Mouse (Mus musculus): ENCODE measurements around the gene Zc3h12a.

Gene Zc3h12a

DNA sequence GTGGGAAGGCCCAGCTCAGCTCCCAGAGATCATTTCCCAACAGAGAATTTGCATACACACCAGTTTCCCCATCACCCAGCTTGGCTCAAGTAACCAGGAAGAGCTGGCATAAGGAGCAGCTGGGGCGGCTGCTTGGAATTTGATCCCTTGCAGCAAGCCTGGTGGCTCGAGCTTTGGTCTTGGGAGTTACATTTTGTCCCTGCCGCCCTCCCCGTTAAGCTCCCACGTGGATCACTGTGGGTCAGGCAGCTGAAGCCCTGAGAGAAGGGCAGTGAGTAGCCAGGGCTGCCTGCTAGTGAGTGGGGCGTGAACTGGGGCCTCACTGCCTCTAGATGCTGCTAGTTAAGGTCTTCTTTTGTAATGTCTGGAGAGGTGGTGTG, 11.9 kb downstream of the Zc3h12a start:
- CTCF ChIA-PET, result interaction anchor here (0.5 to 1.6 kb wide), 3 partner anchors 16 to 44 kb away, joined by 3 to 7 read pairs (median 6); no protein-coding TSS in a partner anchor

- CTCF ChIA-PET, result interaction anchor here (0.5 to 1.6 kb wide), 3 partner anchors 8 to 33 kb away, joined by 3 to 6 read pairs (median 6); no protein-coding TSS in a partner anchor
These were observed 12.6 kb downstream of the Zc3h12a start for GRCm38 (mm10) chr4:125115081-125115480.

DNA sequence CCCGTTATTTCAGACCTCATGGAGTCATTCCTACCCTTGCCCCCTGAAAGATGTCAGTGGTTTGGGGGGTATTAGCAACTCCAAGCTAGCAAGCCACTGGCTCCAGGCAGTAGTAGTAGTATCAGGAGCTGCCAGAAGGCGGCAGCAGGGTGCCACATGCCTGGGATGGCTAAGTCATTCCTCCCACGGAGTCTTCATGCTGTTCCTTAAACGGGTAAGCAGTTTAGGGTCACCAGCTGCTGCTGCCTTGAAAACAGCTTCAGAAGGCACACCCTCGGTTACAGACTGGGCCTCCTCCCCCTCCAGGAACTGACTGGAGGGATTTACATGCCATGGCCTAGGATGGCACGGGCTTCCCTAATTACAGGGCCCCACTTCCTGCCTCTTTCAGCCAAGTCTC, 13.0 kb downstream of the Zc3h12a start:
- CTCF ChIA-PET, result interaction anchor here (0.8 to 1.5 kb wide), 2 partner anchors 9 to 17 kb away, joined by 3 to 6 read pairs; no protein-coding TSS in a partner anchor

GRCm38 (mm10) chr4:125105354-125105753, 22.3 kb downstream of the Zc3h12a start:
- CTCF ChIA-PET, result no interaction called here

DNA sequence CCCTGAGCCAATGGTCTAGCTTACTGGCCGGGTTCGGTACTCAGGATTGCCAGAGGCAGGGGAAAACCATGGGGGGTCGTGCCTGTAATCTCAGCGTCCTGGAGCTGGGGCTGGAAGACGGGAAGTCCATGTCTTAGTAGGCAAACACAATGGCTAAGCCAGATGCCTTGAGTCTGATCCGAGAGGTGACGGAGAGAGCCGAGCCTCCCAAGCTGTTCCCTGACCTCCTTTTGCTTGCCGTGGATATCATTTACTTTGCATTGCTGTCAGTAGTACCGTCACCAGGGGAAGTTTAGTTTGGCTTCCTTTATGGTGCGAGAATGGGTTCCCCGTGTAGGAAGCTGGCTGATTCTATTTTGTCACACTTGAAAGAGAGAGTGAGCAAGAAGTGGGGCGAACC, 26.3 kb downstream of the Zc3h12a start:
- CTCF ChIA-PET, result interaction anchor here (0.6 to 1.2 kb wide), 2 partner anchors 298 to 1186 kb away, joined by 11 read pairs; no protein-coding TSS in a partner anchor

DNA sequence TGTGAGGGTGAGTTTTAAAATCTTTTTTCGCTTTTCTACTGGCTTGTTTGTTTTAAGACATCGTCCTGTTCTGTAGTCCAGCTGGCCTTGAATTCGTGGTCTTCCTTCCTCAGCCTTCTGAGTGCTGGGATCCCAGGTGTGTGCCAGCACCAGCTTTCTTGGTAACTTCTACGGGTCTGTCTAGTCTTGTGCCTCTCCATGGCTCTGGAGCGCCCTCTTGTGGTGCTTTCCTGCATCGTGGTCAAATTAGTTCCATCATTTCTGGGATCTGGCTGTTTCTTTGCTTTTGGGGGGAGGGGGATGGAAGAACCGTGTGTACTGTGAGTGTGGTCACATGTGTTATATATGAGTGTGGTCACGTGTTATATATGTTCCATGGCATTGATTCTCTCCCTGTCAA, 28.2 kb downstream of the Zc3h12a start:
- CTCF ChIA-PET, result interaction anchor here (0.7 to 1.0 kb wide), 2 partner anchors 33 to 162 kb away, joined by 4 to 9 read pairs; partner anchors contain the start of gene 9930104L06Rik

- CTCF ChIA-PET, result interaction anchor here (0.7 kb wide), 1 partner anchor 159 kb away, joined by 3 read pairs; no protein-coding TSS in a partner anchor
These were observed 30.2 kb downstream of the Zc3h12a start for GRCm38 (mm10) chr4:125097412-125097811.

GRCm38 (mm10) chr4:125096066-125096465, 31.6 kb downstream of the Zc3h12a start:
- CTCF ChIA-PET, result no interaction called here

GRCm38 (mm10) chr4:125093031-125093430, 34.6 kb downstream of the Zc3h12a start:
- CTCF ChIA-PET, result no interaction called here

DNA sequence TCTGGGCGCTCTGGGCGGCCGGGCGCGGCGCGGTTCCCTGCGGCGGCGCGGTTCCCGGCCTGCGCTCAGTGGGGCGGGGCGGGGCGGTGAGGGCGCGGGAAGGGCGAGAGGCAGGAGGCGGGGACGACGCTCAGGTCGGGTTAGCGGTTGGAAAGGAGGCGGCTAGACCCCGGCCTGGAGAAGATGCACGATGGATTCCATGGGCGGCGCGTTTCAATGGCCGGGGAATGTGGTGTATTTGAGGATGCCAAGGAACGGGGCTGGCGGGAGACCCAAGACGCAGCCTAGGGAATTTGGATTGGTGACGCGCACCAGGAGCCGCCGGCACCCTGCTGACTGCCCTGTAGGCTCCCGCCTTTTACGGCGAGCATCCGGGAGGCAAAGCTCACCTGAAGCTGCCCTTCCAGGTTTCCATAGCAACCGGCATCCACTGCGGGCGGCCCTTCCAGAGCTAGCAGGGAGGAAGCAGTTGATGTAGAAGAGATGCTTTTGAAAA, 42.2 kb downstream of the Zc3h12a start:
- CTCF ChIA-PET, result interaction anchor here (0.6 kb wide), 1 partner anchor 1116 kb away, joined by 3 read pairs; no protein-coding TSS in a partner anchor

GRCm38 (mm10) chr4:125084403-125085345, 43.0 kb downstream of the Zc3h12a start, which contains the start of gene Meaf6:
TSS of gene Meaf6 (plus strand) at chr4:125085134.
- CTCF ChIA-PET, result interaction anchor here (0.6 kb wide), 1 partner anchor 1117 kb away, joined by 3 read pairs; no protein-coding TSS in a partner anchor

DNA sequence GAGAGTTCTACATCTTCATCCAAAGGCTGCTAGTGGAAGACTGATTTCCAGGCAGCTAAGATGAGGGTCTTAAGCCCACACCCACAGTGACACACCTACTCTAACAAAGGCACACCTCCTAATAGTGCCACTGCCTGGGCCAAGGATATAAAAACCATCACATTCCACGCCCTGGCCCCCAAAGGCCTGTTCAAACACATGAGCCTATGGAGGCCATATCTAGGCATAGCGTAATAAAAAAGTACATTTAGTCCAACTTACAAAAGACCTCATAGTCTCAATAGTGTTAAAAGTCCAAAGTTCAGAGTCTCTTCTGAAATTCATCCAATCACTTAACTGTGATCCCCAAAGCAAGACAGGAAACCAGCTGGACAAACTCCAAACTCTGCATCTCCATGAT, 48.9 kb downstream of the Zc3h12a start:
- CTCF ChIA-PET, result no interaction called here

DNA sequence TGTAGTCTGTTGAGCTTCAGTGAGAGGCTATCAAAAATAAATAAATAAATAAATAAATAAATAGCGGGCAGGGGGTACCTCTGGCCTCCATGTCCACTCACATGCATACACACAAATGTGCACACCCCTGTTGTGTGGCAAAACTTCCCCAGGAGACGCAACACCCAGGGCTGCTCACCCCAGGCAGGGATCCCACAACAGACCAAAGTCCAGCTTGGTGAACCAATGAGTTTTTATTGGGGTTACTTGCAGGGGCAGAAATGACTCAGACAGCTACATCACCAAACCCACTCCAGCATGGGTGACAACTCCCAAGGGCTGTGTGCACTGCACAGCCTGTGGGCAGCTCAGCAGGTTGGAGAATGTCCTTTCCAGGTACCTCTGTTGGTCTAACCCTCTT, 49.9 kb downstream of the Zc3h12a start:
- CTCF ChIA-PET, result no interaction called here
